Mouse (Mus musculus) brain, embryonic 14.5 days (tissue): ENCODE data around the gene Zbtb43. TPM values are rescaled to one million over a fixed set of nuclear protein-coding genes. Genes with fewer than 3 reads are reported as not detected.

Experiments
- DNase-seq: peaks from one replicate; pipeline ENCODE4 v3.0.0-alpha.2; 2011; ENCODE audit warnings: low read depth
- CTCF ChIP-seq: fragments of 200-500 bp; IDR thresholded peaks from 2 replicates; pipeline ENCODE4 v1.5.1; 2012; ENCODE audit warnings: inconsistent platforms, mild to moderate bottlenecking, moderate library complexity, borderline replicate concordance; ENCODE audit not compliant: insufficient read depth, insufficient read length; ENCODE audit errors: extremely low read depth
- POLR2A ChIP-seq: fragments of 200-500 bp; IDR thresholded peaks from 2 replicates; pipeline ENCODE4 v1.6.1; 2012; ENCODE audit warnings: mild to moderate bottlenecking, inconsistent platforms, borderline replicate concordance; ENCODE audit not compliant: poor library complexity, insufficient read depth, insufficient read length, severe bottlenecking; ENCODE audit errors: extremely low read depth
- polyA plus RNA-seq: library from polyadenylated mRNA; depleted of rRNA; stranded (reverse); fragments of >200 nt; gene quantifications from 2 replicates; pipeline ENCODE4 v1.2.3, GENCODE M21; 2012; rRNA removed

The Zbtb43 gene
- polyA plus RNA-seq, 1 experiment, result 22.6 TPM

- no peak for DNase-seq
- TF ChIP-seq POLR2A, result no peak
- TF ChIP-seq CTCF, result no peak
Observed at GRCm38 (mm10) chr2:33417454-33417853, 50.9 kb downstream of the Zbtb43 start.

- TF ChIP-seq POLR2A (no peak), CTCF (no peak)
- DNase-seq, result no peak
Observed at GRCm38 (mm10) chr2:33414019-33414418, 54.3 kb downstream of the Zbtb43 start.

- no peak for TF ChIP-seq POLR2A
- DNase-seq, result no peak
Observed at GRCm38 (mm10) chr2:33412111-33412510, 56.2 kb downstream of the Zbtb43 start.

- TF ChIP-seq POLR2A (no peak), CTCF (no peak)
- DNase-seq, result no peak
Observed at GRCm38 (mm10) chr2:33403511-33404003, 64.8 kb downstream of the Zbtb43 start.

GRCm38 (mm10) chr2:33402638-33403037 is 65.7 kb downstream of the Zbtb43 start:
- no peak for DNase-seq
- TF ChIP-seq POLR2A, result no peak
- no peak for TF ChIP-seq CTCF

- peak; percentile 81 for DNase-seq
- TF ChIP-seq CTCF (peak; percentile 81), POLR2A (no peak)
Observed at GRCm38 (mm10) chr2:33402236-33402635, 66.1 kb downstream of the Zbtb43 start.

GRCm38 (mm10) chr2:33401217-33401616 is 67.1 kb downstream of the Zbtb43 start:
- peak; percentile 31 for DNase-seq
- TF ChIP-seq CTCF (peak; percentile 30; the same call in 1 of the 2 replicates), POLR2A (no peak)

- no peak for TF ChIP-seq CTCF
- no peak for TF ChIP-seq POLR2A
Observed at GRCm38 (mm10) chr2:33400541-33400940, 67.8 kb downstream of the Zbtb43 start.

More at GRCm38 (mm10) chr2:33400541-33400940, 67.8 kb downstream of the Zbtb43 start:
- DNase-seq, result no peak

Other genes starting within 250 kb of the Zbtb43 start
- gene Ralgps1, start 97.1 kb downstream of the Zbtb43 start, polyA plus RNA-seq, result 81.6 and 91.6 TPM in 2 replicates
- gene Zbtb34, start 37.2 kb downstream of the Zbtb43 start, polyA plus RNA-seq, result 23.3 and 30.8 TPM in 2 replicates
- gene Lmx1b, start 172.0 kb upstream of the Zbtb43 start, polyA plus RNA-seq, result 2.9 and 16.0 TPM in 2 replicates